In the genomic region with DNA sequence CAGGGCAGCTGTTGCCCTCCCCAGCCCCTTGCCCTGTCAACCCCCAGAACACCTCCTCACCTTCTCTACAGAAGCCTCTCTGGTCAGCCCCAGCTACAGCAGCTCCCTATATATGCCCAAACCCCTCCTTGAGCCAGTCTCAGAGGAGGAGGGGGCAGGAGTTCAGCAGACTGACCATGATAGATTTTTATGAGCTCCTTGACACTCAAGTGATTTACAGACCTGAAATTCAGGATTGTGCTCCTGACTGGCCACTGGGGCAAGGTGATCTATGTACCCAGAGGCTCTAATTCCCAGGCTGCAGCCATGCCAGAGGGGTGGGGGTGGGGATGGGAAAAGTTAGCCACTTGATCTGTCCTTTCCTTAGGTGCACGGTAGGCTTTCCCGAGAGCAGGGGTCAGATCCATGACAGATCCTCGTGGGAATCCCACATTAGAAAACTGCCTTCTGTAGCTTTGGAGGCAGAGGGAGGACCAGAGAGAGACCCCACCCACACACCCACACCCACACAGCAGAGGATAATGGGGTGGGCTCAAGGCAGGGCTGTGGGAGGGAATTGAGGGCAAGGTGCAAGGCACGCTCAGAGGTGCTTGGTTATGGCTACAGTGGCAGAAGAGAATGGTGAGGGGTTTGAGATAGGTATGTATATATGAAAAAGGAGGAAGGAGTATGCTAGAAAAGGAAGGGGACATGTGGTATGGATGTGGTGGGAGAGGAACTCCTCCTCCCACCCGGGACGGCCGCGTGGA, we compare ENCODE assay signal across 12 mouse cellular contexts. TPM values are rescaled to one million over a fixed set of nuclear protein-coding genes. Genes with fewer than 3 reads are reported as not detected.
A peak's percentile ranks its signal among the peaks of the same experiment; 100 is the strongest.
DNase-seq lines count a peak whose midpoint lies in the region; ATAC-seq and TF ChIP-seq lines count a peak whose summit lies in the region.
"Had no signal": no experiment of that assay in that cellular context is flagged by ENCODE, and none has a peak within 500 bp of the region (broad histone marks: within the 10 kb centered on the region; RNA-seq: fewer than 3 reads in every experiment).

A gene (minus strand): TSS at position 194 of the 749 bp plus-strand sequence.

- DNase-seq in embryo, embryonic 11 days = peak; percentile 24
- no peak for DNase-seq in embryo, embryonic 10 days (ENCODE audit: low spot score)
- no peak for DNase-seq in kidney, adult 2 months
- no peak for DNase-seq in kidney, postnatal 25 days

- no peaks in the 10 kb centered on the region; the same call in 1 of the 2 replicates for H3K36me3 ChIP-seq in kidney, adult 2 months (ENCODE audit: control insufficient read depth, insufficient read depth, low read length)
- H3K36me3 ChIP-seq in neural tube, embryonic 13.5 days = peaks cover 25% of the 10 kb centered on the region
- peaks cover 27% of the 10 kb centered on the region for H3K36me3 ChIP-seq in neural tube, embryonic 15.5 days

- peak within 1 kb of the TSS; percentile 22; the same call in 1 of the 2 replicates for H3K9ac ChIP-seq in neural tube, embryonic 13.5 days
- no peak within 1 kb of the TSS for H3K9ac ChIP-seq in neural tube, embryonic 15.5 days (replicated peaks)
- H3K9ac ChIP-seq: embryonic facial prominence, embryonic 13.5 days; liver, postnatal 0 days; midbrain, embryonic 12.5 days had no signal

- TF ChIP-seq CTCF in kidney, adult 2 months (conservative IDR thresholded peaks at IDR 0.05; ENCODE audit: insufficient read depth, insufficient read length, low read depth, low read length) = no peak

- no peak within 1 kb of the TSS for H3K4me2 ChIP-seq in neural tube, embryonic 13.5 days
- H3K4me2 ChIP-seq in neural tube, embryonic 15.5 days = no peak within 1 kb of the TSS
- H3K4me2 ChIP-seq: embryonic facial prominence, embryonic 13.5 days; midbrain, embryonic 12.5 days had no signal

- no peaks in the 10 kb centered on the region; the same call in 1 of the 2 replicates for H3K4me1 ChIP-seq in kidney, adult 2 months (ENCODE audit: control insufficient read depth, insufficient read depth, low read length)
- no peaks in the 10 kb centered on the region for H3K4me1 ChIP-seq in neural tube, embryonic 13.5 days (replicated peaks)
- H3K4me1 ChIP-seq in neural tube, embryonic 15.5 days = no peaks in the 10 kb centered on the region
- H3K4me1 ChIP-seq: embryonic facial prominence, embryonic 13.5 days; midbrain, embryonic 12.5 days had no signal

- no peak within 1 kb of the TSS for H3K4me3 ChIP-seq in kidney, adult 2 months (ENCODE audit: insufficient read depth, low read depth, low read length)
- no peak within 1 kb of the TSS for H3K4me3 ChIP-seq in neural tube, embryonic 13.5 days
- H3K4me3 ChIP-seq in neural tube, embryonic 15.5 days (replicated peaks) = no peak within 1 kb of the TSS
- H3K4me3 ChIP-seq: embryonic facial prominence, embryonic 13.5 days; midbrain, embryonic 12.5 days had no signal

- no peak within 1 kb of the TSS for H3K27ac ChIP-seq in kidney, adult 2 months (ENCODE audit: insufficient read depth, low read depth, low read length)
- no peak within 1 kb of the TSS for H3K27ac ChIP-seq in neural tube, embryonic 13.5 days (replicated peaks)
- no peak within 1 kb of the TSS for H3K27ac ChIP-seq in neural tube, embryonic 15.5 days (replicated peaks)
- H3K27ac ChIP-seq: embryonic facial prominence, embryonic 13.5 days; midbrain, embryonic 12.5 days had no signal

- ATAC-seq in neural tube, embryonic 13.5 days (ENCODE audit: low read depth) = no peak
- ATAC-seq in neural tube, embryonic 15.5 days (ENCODE audit: low FRiP score) = no peak
- no peak for ATAC-seq in activated CD4-positive, CD25-positive, alpha-beta regulatory T cell, adult 4 months
- ATAC-seq in frontal cortex, adult (ENCODE audit: low TSS enrichment) = no peak

- WGBS in kidney, adult 2 months = 25% methylated on average over 8 of the region's 8 CpGs
- 73% methylated on average over 8 of the region's 8 CpGs for WGBS in neural tube, embryonic 13.5 days
- WGBS in neural tube, embryonic 15.5 days = 71% methylated on average over 8 of the region's 8 CpGs

- H3K9me3 ChIP-seq in neural tube, embryonic 13.5 days = no peaks in the 10 kb centered on the region
- H3K9me3 ChIP-seq in neural tube, embryonic 15.5 days (replicated peaks) = no peaks in the 10 kb centered on the region
- H3K9me3 ChIP-seq: embryonic facial prominence, embryonic 13.5 days; G1E; midbrain, embryonic 12.5 days had no signal

- no peaks in the 10 kb centered on the region for H3K27me3 ChIP-seq in kidney, adult 2 months (replicated peaks; ENCODE audit: control insufficient read depth, insufficient read depth, low read length)
- no peaks in the 10 kb centered on the region for H3K27me3 ChIP-seq in neural tube, embryonic 13.5 days
- no peaks in the 10 kb centered on the region for H3K27me3 ChIP-seq in neural tube, embryonic 15.5 days (replicated peaks)
- H3K27me3 ChIP-seq: embryonic facial prominence, embryonic 13.5 days; midbrain, embryonic 12.5 days had no signal

- no peak for TF ChIP-seq POLR2A in kidney, adult 2 months (IDR thresholded peaks at IDR 0.05; ENCODE audit: low read depth, low read length)

RNA-seq across cellular contexts. Expression of the gene that starts here (rescaled TPM):
- polyA plus RNA-seq in kidney, adult 2 months (2012; rRNA removed) = 23.6 and 34.5 TPM in 2 replicates
- 0.49 and 0.62 TPM in 2 replicates for polyA plus RNA-seq in neural tube, embryonic 13.5 days (2015; fragmentation: Nextera tagmentation; extraction: Ambion mirVana)
- polyA plus RNA-seq in neural tube, embryonic 15.5 days (2015; fragmentation: Nextera tagmentation; extraction: Ambion mirVana) = 0.87 and 2.3 TPM in 2 replicates
- 1 to 10 TPM; 2.2 to 3.3 TPM for polyA plus RNA-seq in activated CD4-positive, CD25-positive, alpha-beta regulatory T cell, adult 4 months (2017; shearing (Covaris generic))
